Mouse (Mus musculus) bone marrow, adult 2 months (tissue): Measurements from ENCODE around the gene Fam178b.

Source experiments
- CTCF ChIP-seq: fragments of 200-500 bp; IDR thresholded peaks from 2 replicates; pipeline ENCODE4 v1.5.1; 2011; ENCODE audit warnings: low read length, control low read depth; ENCODE audit not compliant: control insufficient read depth, insufficient read depth
- POLR2A ChIP-seq: fragments of 200-500 bp; IDR thresholded peaks from 2 replicates; pipeline ENCODE4 v1.6.1; 2011; ENCODE audit warnings: low read depth, mild to moderate bottlenecking, control low read depth, low read length, borderline replicate concordance; ENCODE audit not compliant: control insufficient read depth

GRCm38 (mm10) chr1:36563632-36564031 lies 119.4 kb downstream of the Fam178b start:
- TF ChIP-seq CTCF (no peak), POLR2A (no peak)
